Mouse (Mus musculus) neutrophil, adult 5-6 weeks (primary cell): ENCODE measurements around the gene Rai1. TPM values are rescaled to one million over a fixed set of nuclear protein-coding genes. Genes with fewer than 3 reads are reported as not detected.

ENCODE experiments used
- ATAC-seq: fragments of 151-379, 151-347 bp; 2 replicates; pipeline ENCODE4 v1.8.0; 2017; ENCODE audit warnings: mild to moderate bottlenecking, moderate TSS enrichment; ENCODE audit not compliant: insufficient number of reproducible peaks, poor library complexity, low FRiP score, severe bottlenecking; ENCODE audit errors: extremely low read depth
- total RNA-seq: library from RNA; stranded (forward); fragments of 200-1000 nt; gene quantifications from 2 replicates; pipeline ENCODE4 v1.2.3, GENCODE M21; 2017

Rai1 gene
- total RNA-seq, 1 experiment from 2014 or later, result 14.9 TPM

- no peak for ATAC-seq
Measured at GRCm38 (mm10) chr11:60229821-60230220, 125.0 kb downstream of the Rai1 start.

GRCm38 (mm10) chr11:60230512-60230911 is 125.7 kb downstream of the Rai1 start:
- ATAC-seq, result no peak

- ATAC-seq, result no peak
Measured at GRCm38 (mm10) chr11:60231326-60231725, 126.5 kb downstream of the Rai1 start.

GRCm38 (mm10) chr11:60231951-60232350 is 127.1 kb downstream of the Rai1 start:
- ATAC-seq, result no peak

- ATAC-seq, result no peak
Measured at GRCm38 (mm10) chr11:60232441-60233058, 127.7 kb downstream of the Rai1 start.

GRCm38 (mm10) chr11:60233235-60233634 is 128.4 kb downstream of the Rai1 start:
- ATAC-seq, result no peak

GRCm38 (mm10) chr11:60235351-60235750 is 130.5 kb downstream of the Rai1 start:
- ATAC-seq, result no peak

- ATAC-seq, result no peak
Measured at GRCm38 (mm10) chr11:60240509-60240908, 135.7 kb downstream of the Rai1 start.

GRCm38 (mm10) chr11:60244503-60245143 is 139.8 kb downstream of the Rai1 start:
- no peak for ATAC-seq

GRCm38 (mm10) chr11:60246077-60246476 is 141.3 kb downstream of the Rai1 start:
- ATAC-seq, result no peak

- no peak for ATAC-seq
Measured at GRCm38 (mm10) chr11:60247753-60248550, 143.1 kb downstream of the Rai1 start.

Other genes starting within 250 kb of the Rai1 start
- 2.8 and 6.1 TPM in 2 replicates for gene Med9, start 156.8 kb upstream of the Rai1 start, total RNA-seq
- 0.37 and 0.47 TPM in 2 replicates for gene Rasd1, start 140.1 kb upstream of the Rai1 start, total RNA-seq
- gene Pemt, start 58.5 kb upstream of the Rai1 start, total RNA-seq, result not detected in 2 replicates
- 30.3 and 32.2 TPM in 2 replicates for gene Srebf1, start 117.6 kb downstream of the Rai1 start, total RNA-seq
- gene Tom1l2, start 247.9 kb downstream of the Rai1 start, total RNA-seq, result 16.2 and 16.3 TPM in 2 replicates
- 0.37 and 0.58 TPM in 2 replicates for gene Drc3, start 248.3 kb downstream of the Rai1 start, total RNA-seq